Mouse (Mus musculus): Measurements from ENCODE around the gene Troap. TPM values are rescaled to one million over a fixed set of nuclear protein-coding genes. Genes with fewer than 3 reads are reported as not detected.

The Troap gene
- total RNA-seq (2023): 24.2 and 31.0 TPM in 2 replicates

GRCm38 (mm10) chr15:99074019-99074599, at the start of gene Troap:
Troap (plus strand) TSS chr15:99074575.

GRCm38 (mm10) chr15:99029619-99030584, 44.5 kb upstream of the Troap start, which contains the start of gene Tuba1c:
Tuba1c (plus strand) TSS chr15:99029891.

GRCm38 (mm10) chr15:99055040-99055439, 19.3 kb upstream of the Troap start, which contains the start of gene Prph:
Prph (plus strand) TSS chr15:99055174.

GRCm38 (mm10) chr15:99087253-99088075, 13.1 kb downstream of the Troap start, which contains the start of gene C1ql4:
C1ql4 (minus strand) TSS chr15:99087817.

GRCm38 (mm10) chr15:99092870-99093269, 18.5 kb downstream of the Troap start, which contains the start of gene Dnajc22:
Dnajc22 (plus strand) TSS chr15:99093170.

GRCm38 (mm10) chr15:99125711-99126080, 51.3 kb downstream of the Troap start, which contains the start of gene Spats2:
Spats2 (plus strand) TSS chr15:99125916.

Other genes with a start within 250 kb of the Troap start
- gene Prkag1, start 243.1 kb upstream of the Troap start, total RNA-seq (2023): 158 and 237 TPM in 2 replicates
- 122 and 166 TPM in 2 replicates for gene Kmt2d, start 203.4 kb upstream of the Troap start, total RNA-seq (2023)
- gene Rhebl1, start 180.0 kb upstream of the Troap start, total RNA-seq (2023): 2.0 and 3.1 TPM in 2 replicates
- gene Dhh, start 176.0 kb upstream of the Troap start, total RNA-seq (2023): not detected in 2 replicates
- 106 and 139 TPM in 2 replicates for gene Lmbr1l, start 156.3 kb upstream of the Troap start, total RNA-seq (2023)
- gene Tuba1b, start 140.0 kb upstream of the Troap start, total RNA-seq (2023): 228 and 274 TPM in 2 replicates
- gene Gm49450, start 121.0 kb upstream of the Troap start, total RNA-seq (2023): not detected in 2 replicates
- gene Tuba1a, start 120.9 kb upstream of the Troap start, total RNA-seq (2023): 122 and 136 TPM in 2 replicates
- gene Tuba1c, start 44.7 kb upstream of the Troap start, total RNA-seq (2023): 306 and 319 TPM in 2 replicates
- gene Prph, start 19.4 kb upstream of the Troap start, total RNA-seq (2023): 0.25 TPM in 1 of 2 replicates, not detected in the other
- gene C1ql4, start 13.2 kb downstream of the Troap start, total RNA-seq (2023): not detected in 2 replicates
- 1.7 and 2.2 TPM in 2 replicates for gene Dnajc22, start 18.6 kb downstream of the Troap start, total RNA-seq (2023)
- gene Spats2, start 51.3 kb downstream of the Troap start, total RNA-seq (2023): 0.29 TPM in 1 of 2 replicates, not detected in the other
- gene Kcnh3, start 150.3 kb downstream of the Troap start, total RNA-seq (2023): not detected in 2 replicates
- 55.8 and 72.9 TPM in 2 replicates for gene Mcrs1, start 177.4 kb downstream of the Troap start, total RNA-seq (2023)
- gene Prpf40b, start 220.5 kb downstream of the Troap start, total RNA-seq (2023): 0.66 and 2.8 TPM in 2 replicates
- not detected in 2 replicates for gene Fam186b, start 221.3 kb downstream of the Troap start, total RNA-seq (2023)

All from neutrophil, adult 65 days (primary cell).